Mouse (Mus musculus) heart, postnatal 36 days (tissue): ENCODE results near the gene Shb. TPM values are rescaled to one million over a fixed set of nuclear protein-coding genes. Genes with fewer than 3 reads are reported as not detected.

Experiments used
- DNase-seq, 2 experiments: peaks; one replicate each; pipeline ENCODE4 v3.0.0; 2021 to 2022
- intact Hi-C: fragments of 180-260 bp; cut with DNase I; formaldehyde crosslinking; loops from one replicate; pipeline ENCODE4 v1.15.1; 2025
- total RNA-seq, 2 experiments: library from RNA; stranded (reverse); gene quantifications; 2 replicates each; pipeline ENCODE4 v1.2.3; 2021

Gene Shb
- total RNA-seq, 2 experiments from 2014 or later, result 24.2 to 40.9 TPM

GRCm38 (mm10) chr4:45464528-45464927 lies 67.7 kb downstream of the Shb start:
- no peak for DNase-seq
- intact Hi-C loops, result no loop called here

DNA sequence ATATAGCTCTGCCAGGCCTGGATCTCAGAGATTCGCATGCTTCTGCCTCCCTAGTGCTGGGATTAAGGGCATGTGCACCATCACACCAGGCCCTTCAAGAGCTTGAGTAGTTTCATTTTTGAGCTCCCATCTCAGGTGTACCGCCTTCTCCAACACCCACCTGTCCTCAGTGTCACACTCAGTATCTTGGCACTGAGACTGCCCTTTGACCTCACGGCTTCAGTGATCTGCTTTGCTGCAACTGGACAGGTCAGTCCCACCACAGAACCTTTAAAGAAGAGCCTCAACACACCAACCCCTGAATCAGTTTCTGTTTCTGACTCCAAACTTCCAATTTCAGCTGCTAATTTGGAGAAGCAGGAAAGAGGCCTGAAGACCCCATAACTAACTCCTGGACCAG lies 68.1 kb downstream of the Shb start:
- no peak for DNase-seq
- intact Hi-C loops, result no loop called here

GRCm38 (mm10) chr4:45462628-45463027 lies 69.6 kb downstream of the Shb start:
- intact Hi-C loops, result no loop called here
- DNase-seq, result no peak

DNA sequence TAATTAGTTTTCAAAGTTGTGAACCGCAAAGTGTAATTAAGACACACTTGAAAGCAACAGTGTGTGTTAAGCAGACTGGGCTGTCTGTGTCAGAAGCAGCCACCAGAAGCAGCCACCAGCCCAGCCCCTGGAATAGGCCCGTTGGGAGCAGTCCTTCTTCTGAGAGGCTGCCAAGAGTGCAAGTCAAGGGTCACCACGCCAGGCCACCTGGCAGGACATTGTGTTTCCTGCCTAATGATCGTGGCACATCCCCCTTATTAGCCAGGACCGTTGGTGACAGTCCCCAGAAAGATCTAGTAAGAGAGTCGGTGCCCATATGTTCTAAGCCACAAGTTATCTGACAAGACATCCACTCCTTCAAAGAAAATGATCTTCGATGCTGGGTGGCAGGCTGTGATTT lies 70.6 kb downstream of the Shb start:
- intact Hi-C loops, result no loop called here

GRCm38 (mm10) chr4:45459375-45459774 lies 72.9 kb downstream of the Shb start:
- intact Hi-C loops, result no loop called here
- no peak for DNase-seq

More for the DNA sequence above, 70.6 kb downstream of the Shb start:
- peak; percentile 49 to 55 for DNase-seq

DNA sequence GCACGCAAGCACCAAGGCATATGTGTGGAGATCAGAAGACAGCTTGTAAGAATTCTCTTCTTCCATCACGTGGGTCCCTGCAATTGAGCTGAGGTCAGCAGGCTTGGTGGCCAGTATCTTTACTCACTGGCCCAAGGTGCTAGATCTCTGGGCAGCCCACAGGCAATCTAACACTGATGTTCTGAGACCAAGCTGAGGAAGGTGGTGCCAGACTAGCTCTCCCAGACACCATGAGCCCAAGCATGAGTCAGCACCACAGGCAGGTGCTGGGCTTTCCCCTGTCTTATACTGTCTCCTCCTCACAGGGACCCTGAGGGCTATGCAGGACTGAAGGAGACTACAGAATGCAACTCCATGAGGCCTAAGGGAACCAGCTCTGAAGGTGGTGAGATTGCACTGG lies 74.7 kb downstream of the Shb start:
- intact Hi-C loops, result no loop called here
- no peak for DNase-seq

DNA sequence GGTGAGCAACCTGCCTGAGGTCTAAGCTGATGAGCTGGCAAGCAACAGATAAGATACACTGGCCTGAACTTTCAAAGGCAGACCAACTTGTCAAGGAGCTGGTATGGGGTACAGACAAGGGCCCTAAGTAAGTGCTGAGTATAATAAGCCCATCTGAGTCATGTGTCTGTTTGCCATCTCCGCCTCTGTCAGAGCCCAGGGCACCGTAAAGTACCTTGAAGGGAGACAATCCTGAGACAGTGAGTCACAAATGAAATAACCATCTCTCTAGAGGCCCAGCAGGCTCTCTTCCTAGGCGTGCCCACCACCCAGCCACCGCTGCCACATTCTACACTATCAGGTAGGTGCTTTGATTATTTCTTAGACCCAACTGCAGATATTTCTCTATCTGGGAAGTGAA lies 77.3 kb downstream of the Shb start:
- DNase-seq, result no peak
- intact Hi-C loops, result no loop called here

DNA sequence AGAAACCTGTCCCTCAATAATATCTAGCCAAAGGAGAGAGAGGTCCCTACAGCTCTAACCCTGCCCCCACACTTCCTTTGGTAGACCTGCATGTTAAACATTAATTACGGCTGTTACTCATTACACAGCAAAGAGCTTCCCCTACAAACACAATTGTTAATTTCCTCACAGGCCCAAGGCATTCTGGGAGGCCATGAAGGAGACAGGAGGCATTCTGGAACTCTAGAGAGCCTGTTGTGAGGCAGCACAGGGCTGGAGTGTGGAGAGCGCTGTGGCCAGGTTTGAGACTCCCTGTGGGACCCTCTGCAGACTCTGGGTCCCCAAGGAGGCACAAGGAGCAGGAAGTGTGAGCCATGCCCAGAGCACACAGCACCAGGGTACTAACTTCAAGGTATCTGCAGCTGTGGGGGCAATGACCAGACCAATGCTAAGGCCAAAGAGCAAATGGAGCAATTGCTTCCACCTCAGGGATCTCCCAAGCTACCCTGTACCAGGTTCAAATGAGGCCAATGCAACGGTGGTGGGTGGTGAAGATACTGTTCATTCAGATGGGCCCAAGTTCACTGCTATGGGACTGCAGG lies 78.9 kb downstream of the Shb start:
- no peak for DNase-seq
- intact Hi-C loops, result loop anchor here (2.0 kb wide), 2 partner anchors 17 to 75 kb away; no protein-coding TSS in a partner anchor

GRCm38 (mm10) chr4:45452569-45453111 lies 79.6 kb downstream of the Shb start:
- DNase-seq, result peak; percentile 55 to 56
- intact Hi-C loops, result loop anchor here (2.0 kb wide), 2 partner anchors 16 to 76 kb away; no protein-coding TSS in a partner anchor

DNA sequence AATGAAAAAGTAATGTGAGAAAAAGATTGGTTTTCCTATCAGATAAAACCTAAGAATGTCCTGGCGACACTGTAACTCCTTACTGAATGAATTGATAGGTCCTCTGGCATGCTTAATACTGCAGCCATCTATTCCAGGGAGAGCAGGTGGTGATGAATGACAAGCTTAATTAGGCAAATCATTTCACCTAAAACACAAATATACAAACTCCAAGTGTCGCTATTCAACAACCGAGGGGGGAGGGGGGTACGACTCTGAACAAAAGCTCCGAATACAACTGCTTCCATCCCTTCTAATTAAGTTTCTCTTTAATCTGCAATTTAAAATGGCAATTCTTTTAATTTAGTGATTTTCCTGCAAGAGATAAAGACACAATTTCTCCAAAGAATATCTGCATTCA lies 83.3 kb downstream of the Shb start:
- no peak for DNase-seq
- intact Hi-C loops, result no loop called here

GRCm38 (mm10) chr4:45448481-45448880 lies 83.8 kb downstream of the Shb start:
- DNase-seq, result no peak
- intact Hi-C loops, result no loop called here

DNA sequence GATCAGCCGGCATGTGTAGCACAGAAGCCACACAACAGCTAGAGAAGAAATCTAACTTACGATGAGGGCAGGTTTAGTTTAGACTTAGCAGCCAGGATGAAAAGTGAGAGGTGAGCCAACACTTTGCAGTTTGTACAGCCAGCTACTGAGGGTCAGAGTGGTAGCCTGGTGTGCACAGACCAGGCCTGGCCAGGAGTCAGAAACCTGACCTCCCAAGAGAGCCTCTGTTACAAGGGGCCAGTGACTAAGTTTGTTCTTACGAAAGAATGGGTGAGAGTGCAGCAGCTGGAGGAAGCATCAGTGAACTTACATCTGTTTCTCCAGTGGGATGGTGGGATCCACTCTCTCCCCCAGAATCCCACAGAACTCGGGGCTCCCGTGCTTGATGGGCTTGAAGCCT lies 85.1 kb downstream of the Shb start:
- intact Hi-C loops, result no loop called here
- no peak for DNase-seq

DNA sequence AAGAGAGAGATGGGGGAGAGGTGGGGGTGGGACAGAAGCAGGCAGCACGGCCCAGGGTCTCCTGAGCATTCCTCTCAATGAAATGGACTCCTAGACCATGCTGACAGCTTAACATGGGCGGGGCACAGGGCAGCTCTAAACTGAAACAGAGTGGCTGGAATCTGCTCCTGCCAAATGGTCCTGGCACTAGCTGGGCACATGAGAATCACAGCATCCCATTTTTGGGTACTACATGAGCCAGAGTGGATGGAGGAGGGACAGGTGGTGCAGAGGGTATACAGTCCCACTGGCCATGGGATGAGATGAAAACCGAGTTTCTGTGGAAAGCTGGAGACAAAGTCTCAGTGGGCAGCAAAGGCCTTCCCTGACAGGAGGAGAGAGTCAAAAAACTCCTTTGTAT lies 87.0 kb downstream of the Shb start:
- intact Hi-C loops, result no loop called here
- DNase-seq, result no peak

DNA sequence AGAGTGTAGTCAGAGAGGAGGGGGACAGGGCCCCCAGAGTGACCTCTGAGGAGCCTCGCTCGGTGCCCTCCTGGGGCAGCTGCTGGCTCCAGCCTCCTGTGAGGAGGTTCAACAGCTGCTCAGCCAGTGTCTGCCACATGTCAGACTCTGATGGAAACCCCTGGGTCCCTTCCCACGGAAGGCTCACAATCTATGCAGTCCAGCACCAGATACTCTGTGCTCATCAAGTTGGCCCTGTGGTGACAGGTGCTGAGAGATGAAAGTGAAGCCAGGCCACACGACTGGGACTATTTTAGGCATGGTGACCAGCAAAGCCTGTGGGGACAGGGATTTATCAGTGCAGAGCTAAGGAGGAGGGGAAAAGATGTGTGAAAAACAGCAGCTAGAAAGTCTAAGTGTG lies 87.5 kb downstream of the Shb start:
- intact Hi-C loops, result no loop called here
- DNase-seq, result no peak

DNA sequence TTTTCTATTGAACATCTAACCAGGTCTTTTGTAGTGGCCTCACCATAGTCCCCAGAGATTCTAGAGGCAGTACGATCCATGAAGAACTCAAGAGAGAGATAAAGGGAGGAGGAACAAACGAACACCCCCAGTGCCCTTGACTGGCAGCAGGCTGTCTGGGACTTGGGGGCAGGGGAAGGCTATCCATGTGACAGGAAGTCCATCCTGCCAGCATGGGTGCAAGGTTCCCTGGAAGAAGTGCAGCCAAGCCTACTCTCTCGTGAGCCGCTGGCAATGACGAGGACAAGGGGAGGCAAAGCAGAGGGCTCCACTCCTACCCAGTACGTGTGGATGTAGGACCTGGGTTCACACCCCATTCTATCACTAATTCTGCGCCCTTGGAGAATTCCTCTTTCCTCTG lies 88.6 kb downstream of the Shb start:
- intact Hi-C loops, result no loop called here
- DNase-seq, result no peak

DNA sequence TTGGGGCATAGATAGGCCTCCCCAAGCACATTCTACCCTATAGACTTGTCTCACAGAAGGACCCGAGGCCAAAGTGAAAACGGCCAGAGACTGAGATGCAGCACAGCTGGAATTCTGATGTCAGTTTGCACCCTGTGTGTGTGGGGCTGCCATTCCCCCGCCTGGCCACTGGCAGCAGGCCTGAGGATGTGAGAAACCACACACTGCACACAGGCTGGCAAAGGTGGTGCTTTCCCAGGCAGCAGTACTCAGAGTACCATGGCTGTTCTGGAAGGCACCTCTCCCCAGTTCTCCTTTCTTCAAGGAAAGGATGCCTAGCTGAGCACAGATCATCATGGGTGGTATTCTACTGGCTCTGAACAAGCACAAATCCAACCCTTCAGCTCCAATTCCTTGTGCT lies 90.0 kb downstream of the Shb start:
- intact Hi-C loops, result no loop called here
- no peak for DNase-seq

- intact Hi-C loops, result no loop called here
- no peak for DNase-seq
Observed at GRCm38 (mm10) chr4:45441778-45442177, 90.5 kb downstream of the Shb start.

GRCm38 (mm10) chr4:45439281-45439680 lies 93.0 kb downstream of the Shb start:
- DNase-seq, result no peak
- intact Hi-C loops, result no loop called here

GRCm38 (mm10) chr4:45437010-45437409 lies 95.3 kb downstream of the Shb start:
- intact Hi-C loops, result loop anchor here (2.0 kb wide), 1 partner anchor 16 kb away; no protein-coding TSS in a partner anchor
- no peak for DNase-seq

- DNase-seq, result no peak
- intact Hi-C loops, result loop anchor here (2.0 kb wide), 1 partner anchor 16 kb away; no protein-coding TSS in a partner anchor
Observed at GRCm38 (mm10) chr4:45436383-45436913, 95.8 kb downstream of the Shb start.

DNA sequence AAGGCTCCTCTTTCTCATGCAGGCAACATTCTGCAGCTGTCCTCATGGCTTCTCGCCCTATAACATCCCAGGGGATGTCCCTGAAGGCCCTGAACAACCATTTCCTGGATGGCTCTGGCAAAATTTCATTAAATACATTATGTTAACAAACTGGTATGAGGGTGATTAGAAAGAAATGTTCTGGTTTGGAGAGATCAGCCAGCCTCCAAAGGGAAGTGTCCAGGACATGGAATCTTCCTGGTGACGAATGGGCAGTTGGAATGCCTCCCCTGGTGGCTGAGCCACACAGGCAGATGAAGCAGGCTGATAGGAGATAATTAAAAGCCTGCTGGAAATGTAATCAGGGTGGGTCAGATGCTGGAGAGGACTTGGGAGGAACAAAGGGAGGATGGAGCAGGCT lies 96.4 kb downstream of the Shb start:
- DNase-seq, result peak in 1 of 2 experiments; percentile 29
- intact Hi-C loops, result loop anchor here (2.0 kb wide), 1 partner anchor 17 kb away; no protein-coding TSS in a partner anchor

GRCm38 (mm10) chr4:45434681-45435080 lies 97.6 kb downstream of the Shb start:
- intact Hi-C loops, result no loop called here
- DNase-seq, result no peak
